Mouse (Mus musculus) bone marrow macrophage, adult 2 months (primary cell): ENCODE measurements around the gene Itga8. TPM values are rescaled to one million over a fixed set of nuclear protein-coding genes. Genes with fewer than 3 reads are reported as not detected.

Source experiments
- H3K27ac ChIP-seq: 2 replicates; pipeline ENCODE4 v1.5.1; 2012; ENCODE audit warnings: low read depth, low read length; ENCODE audit not compliant: insufficient read depth
- H3K4me1 ChIP-seq: 2 replicates; pipeline ENCODE4 v1.6.1; 2012; ENCODE audit warnings: low read length; ENCODE audit not compliant: control insufficient read depth, insufficient read depth
- H3K4me3 ChIP-seq: 2 replicates; pipeline ENCODE4 v1.5.1; 2012; ENCODE audit warnings: mild to moderate bottlenecking, low read length, moderate library complexity; ENCODE audit not compliant: insufficient read depth
- CTCF ChIP-seq: IDR thresholded peaks from 2 replicates; pipeline ENCODE4 v1.5.1; 2012; ENCODE audit warnings: low read depth, mild to moderate bottlenecking, low read length, moderate library complexity
- POLR2A ChIP-seq: IDR thresholded peaks from 2 replicates; pipeline ENCODE4 v1.6.1; 2012; ENCODE audit warnings: mild to moderate bottlenecking, low read depth, low read length, borderline replicate concordance
- polyA plus RNA-seq: library from polyadenylated mRNA; stranded (reverse); fragments of >200 nt; gene quantifications from 2 replicates; pipeline ENCODE4 v1.2.4, GENCODE M21; 2012; ENCODE audit not compliant: missing spikeins, insufficient read depth, insufficient read length

Itga8 gene
- polyA plus RNA-seq, 1 experiment: 1.0 TPM

DNA sequence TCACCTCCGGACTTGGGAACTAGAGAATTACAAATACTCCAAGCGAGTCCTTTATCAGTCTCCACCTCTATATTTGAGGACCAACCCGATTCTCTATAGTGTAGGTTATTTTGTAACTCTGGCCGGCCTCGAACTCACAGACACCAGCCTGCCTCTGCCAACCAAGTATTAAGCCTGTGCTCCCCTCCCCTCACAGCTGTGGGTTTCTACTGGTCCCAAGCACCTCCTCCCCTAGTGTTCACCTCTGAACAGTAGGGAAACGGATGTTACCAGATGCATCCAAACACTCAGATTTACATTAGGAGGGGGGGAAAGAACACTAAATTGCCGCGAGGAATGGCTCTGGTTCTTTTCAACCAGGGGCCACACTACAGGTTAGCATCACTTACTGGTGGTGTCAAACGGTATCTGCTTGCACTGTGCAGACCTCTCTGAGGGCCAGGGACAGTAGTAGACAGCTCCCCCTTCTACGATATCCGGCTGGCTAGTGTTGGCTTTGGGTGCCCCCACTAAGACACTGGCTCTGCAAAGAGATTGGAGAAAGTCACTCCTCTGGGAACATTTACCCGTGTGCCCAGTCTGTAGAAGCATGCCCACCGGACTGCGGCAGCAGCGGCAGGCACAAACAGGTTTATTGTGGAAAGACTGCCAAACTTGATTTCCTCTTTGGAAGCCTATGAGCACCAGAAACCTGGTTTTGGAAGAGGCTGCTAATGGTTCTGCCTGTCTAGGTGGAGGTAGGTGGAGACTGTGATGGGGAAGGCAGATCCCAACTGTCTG lies 1.1 kb downstream of the Itga8 start:
- Histone ChIP-seq H3K4me1 (peaks cover 5% of the 10 kb centered on the region), H3K4me3 (no peak overlapping the region), H3K27ac (no peak overlapping the region)
- TF ChIP-seq POLR2A (no peak), CTCF (no peak)

DNA sequence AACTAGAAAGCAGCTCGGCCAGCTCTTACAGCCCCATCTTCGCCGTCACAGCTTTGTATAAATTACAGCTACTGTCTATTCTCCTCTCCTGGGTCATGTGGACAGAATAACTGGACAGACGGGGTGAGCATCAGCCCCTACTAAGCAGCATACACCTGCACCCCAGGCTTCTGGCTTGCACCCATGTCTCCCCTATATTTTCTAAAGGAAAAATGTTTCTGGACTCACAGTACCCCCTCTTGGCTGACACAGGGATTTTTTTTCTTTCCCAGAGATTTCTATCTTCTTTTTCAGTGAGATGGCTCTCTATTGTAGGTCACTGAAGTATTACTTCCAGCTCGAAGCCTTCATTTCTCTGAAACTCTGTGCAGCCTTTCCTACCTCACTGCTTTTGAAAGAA lies 4.4 kb downstream of the Itga8 start:
- TF ChIP-seq POLR2A: no peak
- no peak for TF ChIP-seq CTCF

DNA sequence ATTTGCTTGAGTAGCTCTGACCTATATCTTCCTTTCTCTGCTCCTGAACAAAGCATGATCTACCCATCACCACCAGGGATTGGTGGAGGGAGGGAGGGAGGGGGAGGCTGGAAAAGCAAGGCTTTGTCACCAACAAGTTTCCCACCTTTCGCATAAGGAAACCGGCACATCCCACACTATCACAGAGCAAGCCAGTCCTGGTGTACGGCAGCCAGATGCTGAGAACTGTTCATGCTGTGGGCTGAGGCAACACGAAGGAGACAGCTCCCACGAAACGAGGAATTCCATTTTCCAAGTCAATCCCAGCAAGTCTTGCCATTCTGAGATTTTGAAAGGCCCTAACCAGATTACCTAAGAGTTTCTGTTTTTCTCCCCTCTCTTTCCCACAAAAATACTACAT lies 6.6 kb downstream of the Itga8 start:
- no peak overlapping the region for H3K27ac ChIP-seq
- TF ChIP-seq POLR2A: no peak
- TF ChIP-seq CTCF: no peak
- no peak overlapping the region for H3K4me3 ChIP-seq
- H3K4me1 ChIP-seq: peaks cover 19% of the 10 kb centered on the region

More for the DNA sequence above, 4.4 kb downstream of the Itga8 start:
- H3K4me1 ChIP-seq: peaks cover 16% of the 10 kb centered on the region
- no peak overlapping the region for H3K27ac ChIP-seq
- H3K4me3 ChIP-seq: no peak overlapping the region

DNA sequence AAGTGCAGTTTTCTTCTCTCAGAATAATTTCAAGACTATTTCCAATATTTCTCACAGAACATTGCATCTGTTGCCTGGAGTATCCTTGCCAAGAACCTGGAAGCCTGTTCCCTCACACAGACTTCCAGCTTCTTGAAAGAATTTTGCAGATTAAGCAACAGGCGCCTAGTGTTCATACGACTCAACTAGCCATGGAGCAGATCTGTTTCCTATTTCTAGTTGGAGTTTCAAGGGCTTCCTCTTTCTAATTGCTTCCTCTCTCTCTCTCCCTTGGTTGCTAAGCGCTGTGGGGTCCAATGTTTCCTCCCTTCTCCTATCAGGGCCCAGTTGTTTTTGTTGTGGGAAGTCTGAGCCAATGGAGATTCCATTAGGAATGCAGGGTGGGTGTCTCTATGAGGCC lies 7.7 kb downstream of the Itga8 start:
- Histone ChIP-seq H3K27ac (peak overlapping the region; percentile 3; the same call in 1 of the 2 replicates), H3K4me1 (peaks cover 19% of the 10 kb centered on the region), H3K4me3 (no peak overlapping the region)
- no peak for TF ChIP-seq CTCF

DNA sequence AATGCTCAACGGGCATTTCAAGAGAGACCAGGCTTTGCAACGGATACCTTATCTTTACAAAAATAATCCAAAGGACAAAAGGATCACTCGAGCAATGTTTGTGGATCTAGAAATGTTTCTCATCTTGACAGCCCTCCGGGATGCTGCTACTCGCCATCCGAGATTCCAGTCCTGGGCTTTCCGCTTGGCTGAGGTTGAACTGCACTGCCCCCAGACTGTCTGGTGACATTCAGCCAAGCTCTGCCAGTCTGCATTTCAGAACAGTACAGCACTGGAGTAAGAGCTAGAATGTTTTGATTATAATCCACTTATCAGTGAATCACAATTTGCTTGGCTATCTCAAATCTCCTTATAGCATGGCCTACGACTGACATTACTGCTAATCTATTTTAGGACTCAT lies 8.3 kb downstream of the Itga8 start:
- Histone ChIP-seq H3K4me1 (peaks cover 19% of the 10 kb centered on the region), H3K27ac (no peak overlapping the region), H3K4me3 (no peak overlapping the region)
- no peak for TF ChIP-seq CTCF
- no peak for TF ChIP-seq POLR2A

DNA sequence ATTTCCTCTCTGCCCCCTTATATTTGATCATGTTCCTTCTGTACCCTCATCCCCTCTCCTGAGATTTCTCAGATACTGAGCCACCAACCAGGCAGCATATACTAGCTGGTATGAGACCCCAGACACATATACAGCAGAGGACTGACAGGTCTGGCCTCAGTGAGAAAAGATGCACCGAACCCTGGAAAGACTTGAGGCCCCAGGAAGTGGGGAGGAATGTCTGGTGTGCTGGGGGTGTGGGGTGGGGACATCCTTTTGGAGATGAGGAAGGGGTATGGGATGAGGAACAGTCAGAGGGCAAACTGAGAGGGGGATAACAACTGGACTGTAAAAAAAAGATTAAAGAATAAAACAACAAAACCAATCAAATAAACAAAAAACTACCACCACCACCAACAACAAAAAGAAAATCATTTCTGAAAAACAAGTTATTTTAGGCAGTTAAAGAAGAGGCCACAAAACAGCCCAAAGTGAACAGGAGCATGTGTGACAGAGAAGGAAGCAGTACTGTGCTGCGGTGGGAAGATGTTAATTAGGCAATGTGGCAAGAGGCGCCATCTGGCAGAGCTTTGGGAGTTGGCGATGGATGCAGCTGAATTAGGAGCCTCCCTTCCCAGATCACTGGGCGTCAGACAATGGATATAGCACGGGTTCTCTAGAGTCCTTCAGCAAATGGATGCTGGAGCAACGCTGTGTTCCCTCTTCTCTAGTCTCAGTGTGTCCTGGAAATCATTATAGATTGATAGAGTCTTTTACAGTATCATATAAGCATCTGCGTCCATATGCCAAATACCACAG lies 9.5 kb downstream of the Itga8 start:
- Histone ChIP-seq H3K4me3 (no peak overlapping the region), H3K27ac (no peak overlapping the region), H3K4me1 (peaks cover 19% of the 10 kb centered on the region)
- TF ChIP-seq POLR2A (no peak), CTCF (no peak)

DNA sequence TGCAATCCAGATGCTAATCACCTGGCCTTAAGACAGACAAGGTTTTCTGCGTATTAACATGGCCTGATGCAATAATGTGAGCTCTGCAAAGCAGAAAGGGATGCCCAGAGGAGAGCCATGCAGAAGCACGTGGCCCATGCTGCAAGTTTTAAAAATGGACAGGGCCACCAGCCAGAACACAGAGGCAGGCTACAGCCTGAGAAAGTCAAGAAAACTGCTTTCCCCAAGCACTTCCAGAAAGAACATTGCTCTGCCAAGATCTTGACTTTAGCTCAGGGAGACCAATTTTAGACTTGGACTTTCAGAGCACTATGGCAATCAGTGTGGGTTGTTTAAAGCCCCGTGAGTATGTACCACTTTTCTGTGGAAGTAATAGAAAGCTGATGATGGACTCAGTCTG lies 11.5 kb downstream of the Itga8 start:
- Histone ChIP-seq H3K4me1 (peaks cover 19% of the 10 kb centered on the region), H3K4me3 (no peak overlapping the region), H3K27ac (no peak overlapping the region)
- no peak for TF ChIP-seq CTCF
- no peak for TF ChIP-seq POLR2A

DNA sequence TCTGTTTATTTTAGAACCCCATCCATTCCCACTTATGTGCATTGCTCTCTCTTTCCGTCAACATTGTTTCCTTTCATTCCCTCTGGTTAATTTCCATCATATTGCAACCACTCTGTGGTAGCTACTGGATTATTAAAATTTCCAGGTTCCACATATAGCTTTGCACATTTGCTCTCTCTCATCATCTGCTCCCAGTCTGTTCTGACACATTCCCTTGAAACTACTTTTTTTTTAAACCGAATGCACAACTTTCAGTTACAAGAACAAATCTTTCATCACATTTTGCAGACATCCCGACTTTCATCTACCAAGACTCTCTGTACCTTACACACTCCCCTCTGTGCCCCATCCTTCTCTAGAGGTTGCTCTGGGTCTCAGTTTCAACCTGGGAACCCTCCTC lies 13.9 kb downstream of the Itga8 start:
- peaks cover 5% of the 10 kb centered on the region; the same call in 1 of the 2 replicates for H3K4me1 ChIP-seq
- H3K4me3 ChIP-seq: no peak overlapping the region
- TF ChIP-seq CTCF: no peak
- no peak for TF ChIP-seq POLR2A
- no peak overlapping the region for H3K27ac ChIP-seq

DNA sequence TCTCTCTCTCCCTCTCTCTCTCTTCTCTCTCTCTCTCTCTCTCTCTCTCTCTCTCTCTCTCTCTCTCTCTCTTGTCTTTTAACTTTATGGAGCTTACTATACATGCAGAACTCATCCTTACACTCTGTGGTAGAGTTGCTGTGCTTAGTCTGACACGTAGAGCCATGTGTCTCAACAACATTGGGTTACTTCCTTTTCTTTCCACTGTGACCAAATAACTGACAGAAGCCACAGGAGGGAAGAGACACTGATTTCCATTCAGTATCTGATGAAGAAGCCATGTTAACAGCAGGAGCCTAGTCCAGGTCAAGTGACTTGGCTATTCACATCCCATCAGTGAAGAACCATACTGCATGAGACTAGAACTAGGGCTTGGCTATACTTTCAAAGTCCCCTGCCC lies 21.1 kb downstream of the Itga8 start:
- Histone ChIP-seq H3K4me3 (no peak overlapping the region), H3K27ac (no peak overlapping the region), H3K4me1 (peaks cover 2% of the 10 kb centered on the region)
- no peak for TF ChIP-seq POLR2A
- no peak for TF ChIP-seq CTCF

DNA sequence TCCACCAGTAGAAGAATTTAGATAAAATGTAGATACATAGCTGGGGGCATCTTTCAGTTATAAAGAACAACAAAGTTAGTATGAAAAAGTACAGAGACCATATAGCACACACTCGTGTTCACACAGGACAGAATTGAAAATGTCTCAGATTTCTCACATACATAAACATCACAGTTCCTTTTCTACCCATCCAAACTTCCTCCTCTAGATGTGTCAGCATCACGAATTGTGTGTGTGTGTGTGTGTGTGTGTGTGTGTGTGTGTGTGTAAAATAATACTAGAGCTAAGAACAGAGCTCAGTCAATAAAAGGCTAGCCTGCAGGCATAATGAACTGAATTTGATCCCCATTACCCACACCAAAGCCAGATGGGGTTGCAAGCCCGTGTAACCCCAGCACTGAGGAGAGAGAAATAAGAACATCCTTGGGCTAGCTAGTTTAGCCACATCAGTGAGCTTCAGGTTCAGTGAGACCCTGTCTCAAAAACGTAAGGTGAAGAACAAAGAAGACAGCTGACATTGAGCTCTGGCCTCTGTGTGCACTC lies 22.6 kb downstream of the Itga8 start:
- no peak overlapping the region for H3K27ac ChIP-seq
- peaks cover 2% of the 10 kb centered on the region for H3K4me1 ChIP-seq
- no peak for TF ChIP-seq POLR2A
- no peak overlapping the region for H3K4me3 ChIP-seq
